Mouse (Mus musculus) heart, adult 2 months (tissue): ENCODE results near the gene Mllt3.

Experiments used
- CTCF ChIP-seq: fragments of 200-600 bp; IDR thresholded peaks from 2 replicates; pipeline ENCODE4 v1.8.1; 2022; ENCODE audit warnings: antibody characterized with exemption, mild to moderate bottlenecking, moderate library complexity
- EP300 ChIP-seq: fragments of 200-500 bp; IDR thresholded peaks from 2 replicates; pipeline ENCODE4 v1.6.1; 2011; ENCODE audit warnings: low read depth, low read length, control low read depth; ENCODE audit not compliant: insufficient read depth
- POLR2A ChIP-seq: fragments of 200-500 bp; IDR thresholded peaks from 2 replicates; pipeline ENCODE4 v1.6.1; 2011; ENCODE audit warnings: mild to moderate bottlenecking, low read depth, low read length, control low read depth; ENCODE audit not compliant: insufficient read depth

DNA sequence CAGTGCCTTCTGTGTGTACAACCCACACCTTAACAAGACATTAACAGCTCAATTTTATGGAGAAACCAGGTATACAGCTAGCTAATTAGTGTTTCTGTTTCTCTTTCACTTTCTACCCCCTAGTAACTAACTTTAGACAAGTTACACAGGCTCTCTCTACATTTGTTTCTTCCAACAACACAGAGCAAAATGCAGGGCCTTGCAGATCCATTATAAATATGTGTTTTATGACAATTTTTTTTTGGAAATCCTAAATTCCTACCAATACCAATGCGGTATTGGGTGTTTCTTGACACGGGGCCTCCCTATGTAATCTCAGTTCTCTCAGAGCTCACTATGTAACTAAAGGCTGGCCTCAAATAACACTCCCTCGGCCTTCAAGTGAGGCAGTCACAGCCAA, 139.7 kb downstream of the Mllt3 start:
- TF ChIP-seq POLR2A (no peak), CTCF (no peak), EP300 (no peak)
